ENCODE assay signal across 27 mouse cellular contexts in genomic region chr8:26714714-26715113, GRCm38 (mm10).
DNase-seq lines count a peak whose midpoint lies in the region; ATAC-seq and TF ChIP-seq lines count a peak whose summit lies in the region.
"Had no signal": no experiment of that assay in that cellular context is flagged by ENCODE, and none has a peak within 500 bp of the region (broad histone marks: within the 10 kb centered on the region; RNA-seq: fewer than 3 reads in every experiment).

No protein-coding gene starts in this region.

- H3K4me3 ChIP-seq in gastrocnemius, adult 2 months: no peak overlapping the region
- H3K4me3 ChIP-seq: embryonic facial prominence, embryonic 13.5 days; embryonic facial prominence, embryonic 15.5 days; erythroblast, embryonic 14.5 days; forebrain, embryonic 10.5 days; forebrain, embryonic 12.5 days had no signal

- peak; percentile 90 for ATAC-seq in CD4-positive, CD25-positive, alpha-beta regulatory T cell, adult 4 months
- ATAC-seq in activated CD4-positive, CD25-positive, alpha-beta regulatory T cell, adult 4 months: peak; percentile 87
- peak; percentile 91 for ATAC-seq in inflammation-experienced regulatory T-cells, adult 6 months
- ATAC-seq: forebrain, embryonic 14.5 days; forebrain, embryonic 16.5 days; Patski had no signal

- H3K27ac ChIP-seq in gastrocnemius, adult 2 months: peak overlapping the region; percentile 81
- H3K27ac ChIP-seq: embryonic facial prominence, embryonic 13.5 days; embryonic facial prominence, embryonic 15.5 days; forebrain, embryonic 10.5 days; forebrain, embryonic 12.5 days had no signal

- no peak for TF ChIP-seq CTCF in gastrocnemius, adult 2 months (IDR thresholded peaks at IDR 0.05)

- intact Hi-C loops in gastrocnemius, adult 2 months (cut with DNase I): loop anchor here (1.0 kb wide), 1 partner anchor 34 kb away; no protein-coding TSS in a partner anchor

- no peak for DNase-seq in gastrocnemius, adult 2 months
- no peak for DNase-seq in gastrocnemius, postnatal 4 days (ENCODE audit: low spot score in 2 of 2)
- no peak for DNase-seq in lung, postnatal 10 days
- no peak for DNase-seq in c-Kit-positive CD71-positive TER-119-positive erythroid progenitor cells, embryonic 14.5 days (ENCODE audit: low spot score)
- no peak for DNase-seq in adrenal gland, adult 8-10 months
- DNase-seq: adrenal gland, adult 2 months; adrenal gland, postnatal 14 days; adrenal gland, postnatal 36 days; B cell, adult 2 months; cerebellum, adult 11 months; cerebellum, adult 18-20 months; cerebellum, adult 8-10 months; cerebellum, adult 9-11 months; cerebellum, postnatal 14 days; cerebellum, postnatal 36 days; embryo, embryonic 11 days had no signal
